Mouse (Mus musculus): ENCODE measurements around the gene Gm42417. TPM values are rescaled to one million over a fixed set of nuclear protein-coding genes. Genes with fewer than 3 reads are reported as not detected.
A peak's percentile ranks its signal among the peaks of the same experiment; 100 is the strongest.
"Not testable (repeated sequence)": the region's sequence is repeated elsewhere in the genome, so short reads cannot be mapped to it uniquely, and the experiment has no call there.

Gene Gm42417
- polyA plus RNA-seq, 1 experiment from 2014 or later = 0.69 TPM

DNA sequence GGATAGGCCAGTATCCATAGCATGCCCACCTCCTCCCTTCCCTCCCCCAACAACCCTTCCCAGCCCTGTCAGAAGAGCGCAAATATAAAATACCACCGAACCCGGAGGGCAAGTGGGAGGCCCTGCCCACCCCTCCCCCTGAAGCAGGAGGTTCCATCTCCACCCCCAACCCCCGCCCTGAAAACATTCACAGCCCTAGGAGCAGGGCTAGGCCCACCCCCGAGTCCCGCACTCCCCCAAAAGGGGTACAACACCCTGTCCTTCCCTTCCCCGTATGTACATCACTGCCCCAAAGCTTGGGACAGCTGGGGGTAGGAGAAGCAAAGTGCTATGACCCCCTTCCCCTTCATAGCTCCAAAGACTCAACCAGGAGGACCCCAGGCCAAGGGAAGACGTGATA, 9.5 kb upstream of the Gm42417 start:
- WGBS = 63% methylated on average over 8 of the region's 8 CpGs
- Histone ChIP-seq H3K27ac (replicated peaks) (no peak overlapping the region), H3K4me1 (peaks cover 47% of the 10 kb centered on the region)

DNA sequence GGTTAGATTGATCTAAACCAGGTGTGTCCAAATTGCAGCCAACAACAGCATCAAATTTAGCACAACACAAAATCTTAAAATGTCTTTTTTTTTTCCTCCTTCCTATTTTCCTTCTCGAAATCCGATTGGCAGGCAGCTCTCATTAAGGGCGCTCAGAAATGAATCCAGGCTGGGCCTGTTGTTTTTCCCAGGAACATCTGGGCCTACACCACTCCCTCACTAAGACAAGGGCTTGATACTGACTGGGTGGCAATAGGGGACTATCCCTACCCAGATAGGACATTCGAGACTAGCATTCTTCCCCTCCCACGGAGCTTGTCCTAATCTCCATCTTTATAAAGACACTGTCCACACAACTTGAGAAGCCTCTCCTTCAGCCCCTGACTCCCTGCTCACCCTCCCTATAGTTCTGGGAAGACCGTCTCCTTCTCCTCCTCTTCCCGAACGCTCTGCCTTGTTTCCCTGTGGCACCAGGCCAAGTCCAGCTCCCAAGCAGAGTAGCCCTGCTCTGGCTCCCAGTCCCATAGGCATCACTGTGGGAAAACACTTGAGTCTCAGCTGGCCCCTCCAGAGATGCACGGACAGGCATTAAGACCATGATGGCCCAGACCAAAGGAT, 8.9 kb upstream of the Gm42417 start:
- H3K36me3 ChIP-seq = peaks cover 52% of the 10 kb centered on the region

More for the DNA sequence above, 9.5 kb upstream of the Gm42417 start:
- DNase-seq (ENCODE audit: low spot score) = no peak
- Histone ChIP-seq H3K27me3 (ENCODE audit: low read depth, poor library complexity, severe bottlenecking) (no peaks in the 10 kb centered on the region), H3K4me3 (peak overlapping the region; percentile 4; the same call in 1 of the 2 replicates), H3K9me3 (replicated peaks) (no peaks in the 10 kb centered on the region), H3K36me3 (peaks cover 58% of the 10 kb centered on the region)

DNA sequence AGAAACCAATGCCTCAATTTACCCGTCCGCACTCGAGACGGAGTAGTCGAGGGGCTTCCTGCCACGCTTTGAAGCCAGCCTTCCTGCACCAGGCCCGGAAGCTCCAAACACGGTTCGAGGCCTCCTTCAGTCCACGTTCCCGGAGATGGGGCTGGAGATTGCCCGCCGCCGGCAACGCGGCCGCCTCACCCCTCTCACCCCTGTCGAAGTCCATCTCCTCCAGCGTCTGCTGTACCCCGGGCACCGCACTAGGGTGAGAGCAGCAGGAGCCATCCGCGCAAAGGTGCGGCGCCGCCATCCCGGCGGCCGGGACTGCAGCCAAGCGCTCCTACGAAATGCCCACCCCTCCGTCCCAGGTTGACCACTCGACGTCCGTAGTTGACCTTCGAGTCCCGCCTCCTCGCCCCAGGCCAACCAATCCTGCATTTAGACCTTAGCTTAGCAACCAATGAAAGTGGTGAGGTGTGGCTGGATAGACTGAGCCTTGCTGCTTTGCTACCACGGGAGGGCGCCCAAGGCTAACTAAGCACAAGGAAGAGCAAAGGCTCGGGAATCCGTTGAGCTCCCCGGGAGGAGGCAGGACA, 7.8 kb upstream of the Gm42417 start, which contains the start of gene Ankrd39:
TSS of gene Ankrd39 (minus strand) at position 558 of the 584 bp plus-strand sequence.
- H3K4me1 ChIP-seq = peaks cover 44% of the 10 kb centered on the region
- under 1% methylated on average over 43 of the region's 43 CpGs for WGBS
- peaks cover 47% of the 10 kb centered on the region for H3K36me3 ChIP-seq
- peak within 1 kb of the TSS; percentile 61 for H3K4me3 ChIP-seq
- no peaks in the 10 kb centered on the region for H3K9me3 ChIP-seq (replicated peaks)
- H3K27ac ChIP-seq (replicated peaks) = peak within 1 kb of the TSS; percentile 84
- DNase-seq (ENCODE audit: low spot score) = peak; percentile 98
- H3K27me3 ChIP-seq (ENCODE audit: low read depth, poor library complexity, severe bottlenecking) = no peaks in the 10 kb centered on the region

More for the DNA sequence above, 8.9 kb upstream of the Gm42417 start:
- H3K27me3 ChIP-seq (ENCODE audit: low read depth, poor library complexity, severe bottlenecking) = no peaks in the 10 kb centered on the region
- 52% methylated on average over 9 of the region's 9 CpGs for WGBS
- no peak for DNase-seq (ENCODE audit: low spot score)
- H3K4me1 ChIP-seq = peaks cover 47% of the 10 kb centered on the region
- H3K27ac ChIP-seq (replicated peaks) = peak overlapping the region; percentile 77; the same call in 1 of the 2 replicates
- no peaks in the 10 kb centered on the region for H3K9me3 ChIP-seq (replicated peaks)
- H3K4me3 ChIP-seq = no peak overlapping the region

DNA sequence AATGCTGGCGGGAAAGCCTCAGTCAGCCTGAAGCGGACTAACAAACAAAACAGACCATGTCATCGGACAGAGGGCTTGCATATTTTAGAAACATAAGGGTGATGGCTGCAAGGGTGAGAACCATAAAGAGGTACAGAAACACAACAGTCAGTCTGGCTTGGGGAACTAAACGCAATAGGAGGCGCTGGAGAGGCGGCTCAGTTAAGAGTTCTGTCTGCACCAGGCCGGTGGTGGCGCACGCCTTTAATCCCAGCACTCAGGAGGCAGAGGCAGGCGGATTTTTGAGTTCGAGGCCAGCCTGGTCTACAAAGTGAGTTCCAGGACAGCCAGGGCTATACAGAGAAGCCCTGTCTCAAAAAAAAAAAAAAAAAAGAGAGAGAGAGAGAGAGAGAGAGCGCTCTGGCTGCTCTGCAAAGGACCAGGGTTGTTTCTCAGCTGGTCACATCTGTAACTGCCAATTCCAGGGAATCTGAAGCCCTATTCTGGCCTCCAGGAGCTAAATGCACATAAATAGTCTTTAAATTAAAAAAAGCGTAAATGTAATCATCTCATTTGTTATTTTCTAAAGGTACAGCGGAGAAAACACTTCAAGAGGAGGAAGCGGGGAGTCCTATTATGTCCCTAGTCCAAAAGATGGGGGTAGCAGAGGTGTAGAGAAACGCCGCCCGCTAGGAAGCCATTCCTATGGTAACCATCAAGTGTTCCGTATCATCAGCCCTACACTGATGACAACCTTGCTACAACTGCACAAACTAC, 6.8 kb upstream of the Gm42417 start:
- peaks cover 44% of the 10 kb centered on the region for H3K4me1 ChIP-seq
- H3K4me3 ChIP-seq = peak overlapping the region; percentile 61
- H3K9me3 ChIP-seq (replicated peaks) = no peaks in the 10 kb centered on the region
- no peaks in the 10 kb centered on the region for H3K27me3 ChIP-seq (ENCODE audit: low read depth, poor library complexity, severe bottlenecking)
- peaks cover 46% of the 10 kb centered on the region for H3K36me3 ChIP-seq
- no peak overlapping the region for H3K27ac ChIP-seq (replicated peaks)
- DNase-seq (ENCODE audit: low spot score) = no peak
- 77% methylated on average over 19 of the region's 19 CpGs for WGBS

DNA sequence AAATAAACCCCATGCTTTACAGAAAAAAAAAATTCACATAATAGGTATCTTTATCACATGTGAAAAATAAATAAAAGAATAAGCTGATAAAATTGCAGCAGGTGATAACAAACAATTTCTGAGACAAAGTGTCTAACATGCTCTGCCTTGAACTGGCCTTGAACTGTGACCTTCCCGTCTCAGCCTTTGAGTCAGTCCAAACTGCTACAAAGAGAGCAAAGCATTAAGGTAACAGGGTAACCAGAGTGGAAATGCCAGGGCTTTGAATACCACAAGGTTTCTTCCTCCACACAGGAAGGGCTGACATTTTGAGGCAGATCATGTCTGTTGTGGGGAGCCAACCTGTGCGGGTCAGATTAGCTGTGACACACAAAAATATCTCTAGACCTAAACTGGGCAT, 6.2 kb upstream of the Gm42417 start:
- 91% methylated on average over 2 of the region's 2 CpGs for WGBS

DNA sequence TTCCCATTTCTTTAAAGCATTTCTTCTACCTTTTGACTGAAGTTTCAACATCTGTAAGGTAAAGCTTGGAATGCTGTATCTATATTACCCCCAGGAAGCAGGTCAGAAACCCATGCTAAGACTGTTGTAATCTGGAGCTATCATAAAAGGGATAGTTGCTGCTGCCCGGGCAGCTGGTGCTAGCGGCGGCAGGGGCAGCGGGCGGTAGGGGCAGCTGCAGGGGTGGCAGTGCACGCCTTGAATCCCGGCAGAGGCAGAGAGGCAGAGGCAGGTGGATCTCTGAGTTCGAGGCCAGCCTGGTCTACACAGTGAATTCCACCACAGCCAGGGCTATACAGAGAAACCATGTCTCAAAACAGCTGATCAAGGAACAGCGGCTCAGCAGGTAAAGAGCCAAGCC, 3.7 kb upstream of the Gm42417 start:
- H3K36me3 ChIP-seq = peaks cover 39% of the 10 kb centered on the region
- no peaks in the 10 kb centered on the region for H3K9me3 ChIP-seq (replicated peaks)
- no peak overlapping the region for H3K27ac ChIP-seq (replicated peaks)
- no peak for DNase-seq (ENCODE audit: low spot score)
- no peak overlapping the region for H3K4me3 ChIP-seq
- H3K27me3 ChIP-seq (ENCODE audit: low read depth, poor library complexity, severe bottlenecking) = no peaks in the 10 kb centered on the region
- WGBS = 95% methylated on average over 9 of the region's 9 CpGs
- H3K4me1 ChIP-seq = peaks cover 21% of the 10 kb centered on the region

More for the DNA sequence above, 6.2 kb upstream of the Gm42417 start:
- Histone ChIP-seq H3K4me3 (no peak overlapping the region), H3K27me3 (ENCODE audit: low read depth, poor library complexity, severe bottlenecking) (no peaks in the 10 kb centered on the region), H3K9me3 (replicated peaks) (no peaks in the 10 kb centered on the region), H3K27ac (replicated peaks) (no peak overlapping the region), H3K36me3 (peaks cover 45% of the 10 kb centered on the region), H3K4me1 (peaks cover 42% of the 10 kb centered on the region)
- no peak for DNase-seq (ENCODE audit: low spot score)

DNA sequence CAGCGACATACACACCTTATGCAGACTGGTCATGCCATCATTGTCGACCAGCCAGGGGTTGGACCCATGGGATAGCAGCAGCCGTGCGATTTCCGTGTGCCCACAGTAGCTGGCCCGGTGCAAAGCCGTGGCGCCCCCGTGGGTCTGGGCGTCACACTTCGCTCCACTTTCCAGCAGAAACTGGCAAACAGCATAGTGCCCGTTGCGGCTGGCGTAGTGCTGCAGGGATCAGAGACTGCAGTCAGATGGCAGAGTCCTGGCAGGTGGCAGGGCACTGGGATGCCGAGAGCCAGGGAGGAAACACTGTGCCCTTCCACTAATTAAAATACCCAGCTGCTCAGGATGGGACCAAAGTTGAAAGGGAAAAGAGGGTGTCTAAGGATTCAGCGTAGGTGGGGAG, 2.6 kb upstream of the Gm42417 start:
- Histone ChIP-seq H3K4me3 (no peak overlapping the region), H3K36me3 (peaks cover 39% of the 10 kb centered on the region), H3K27me3 (ENCODE audit: low read depth, poor library complexity, severe bottlenecking) (no peaks in the 10 kb centered on the region), H3K9me3 (replicated peaks) (no peaks in the 10 kb centered on the region), H3K27ac (replicated peaks) (no peak overlapping the region), H3K4me1 (peaks cover 14% of the 10 kb centered on the region)
- WGBS = 95% methylated on average over 16 of the region's 16 CpGs
- DNase-seq (ENCODE audit: low spot score) = no peak

DNA sequence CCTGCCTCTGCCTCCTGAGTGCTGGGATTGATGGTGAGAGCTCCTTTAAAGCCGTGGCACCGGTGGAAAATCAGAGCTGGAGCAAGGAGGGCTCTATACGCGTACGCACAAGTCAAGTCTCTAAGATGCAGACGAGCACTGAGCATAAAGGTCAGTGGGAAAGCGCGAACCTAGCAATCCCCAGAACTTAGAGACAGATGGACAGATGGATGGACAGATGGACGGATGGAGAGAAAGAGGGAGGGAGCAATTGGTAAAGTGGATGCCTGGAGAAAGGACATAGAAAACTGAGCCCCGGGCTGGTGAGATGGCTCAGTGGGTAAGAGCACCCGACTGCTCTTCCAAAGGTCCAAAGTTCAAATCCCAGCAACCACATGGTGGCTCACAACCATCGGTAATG, 1.6 kb upstream of the Gm42417 start:
- Histone ChIP-seq H3K4me3 (no peak overlapping the region), H3K36me3 (peaks cover 39% of the 10 kb centered on the region), H3K4me1 (peaks cover 4% of the 10 kb centered on the region; the same call in 1 of the 2 replicates), H3K27me3 (ENCODE audit: low read depth, poor library complexity, severe bottlenecking) (no peaks in the 10 kb centered on the region), H3K27ac (replicated peaks) (no peak overlapping the region), H3K9me3 (replicated peaks) (no peaks in the 10 kb centered on the region)
- no peak for DNase-seq (ENCODE audit: low spot score)
- 91% methylated on average over 12 of the region's 12 CpGs for WGBS

DNA sequence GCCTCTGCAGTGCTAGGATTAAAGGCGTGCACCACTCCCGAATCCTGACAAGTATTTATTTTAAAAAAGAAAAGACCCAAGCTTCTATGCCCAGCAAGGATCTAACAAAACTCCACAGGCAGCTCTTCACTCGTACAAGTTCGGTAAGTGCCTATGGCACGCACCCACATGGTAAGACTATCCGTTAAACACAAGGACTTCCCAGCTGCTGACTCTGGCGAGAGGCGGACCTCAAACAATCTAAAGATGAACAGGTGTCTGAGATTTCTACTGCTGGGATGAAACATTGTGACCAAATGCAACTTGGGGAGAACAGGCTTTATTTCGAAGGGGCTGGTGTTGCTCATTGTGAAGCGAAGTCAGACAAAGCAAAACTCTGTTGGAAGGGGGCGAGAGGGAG, 903 bp upstream of the Gm42417 start:
- DNase-seq (ENCODE audit: low spot score) = no peak
- Histone ChIP-seq H3K27me3 (ENCODE audit: low read depth, poor library complexity, severe bottlenecking) (no peaks in the 10 kb centered on the region), H3K4me3 (no peak overlapping the region), H3K9me3 (replicated peaks) (no peaks in the 10 kb centered on the region), H3K4me1 (no peaks in the 10 kb centered on the region), H3K36me3 (peaks cover 39% of the 10 kb centered on the region), H3K27ac (replicated peaks) (no peak overlapping the region)
- WGBS = 90% methylated on average over 11 of the region's 11 CpGs

DNA sequence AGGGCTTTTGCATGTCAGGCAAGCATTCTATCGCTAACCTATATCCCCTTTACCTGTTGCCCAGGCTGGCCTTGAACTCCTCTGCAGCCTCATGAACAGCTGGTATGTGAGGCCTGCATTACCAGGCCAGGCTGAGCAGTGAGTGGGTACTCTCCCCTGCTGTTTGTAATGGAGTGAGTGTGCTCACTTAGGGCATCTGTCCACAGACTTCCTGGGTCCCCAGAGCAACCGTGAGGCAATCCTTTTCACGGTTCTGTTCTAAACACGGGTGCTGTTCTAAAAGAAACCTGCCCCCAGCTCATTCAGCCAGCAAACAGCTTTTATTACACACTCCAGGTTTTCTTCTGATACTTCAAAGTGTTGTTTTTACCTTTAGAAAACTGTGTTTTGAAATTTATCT, 502 bp downstream of the Gm42417 start:
- no peaks in the 10 kb centered on the region for H3K4me1 ChIP-seq
- H3K9me3 ChIP-seq (replicated peaks) = no peaks in the 10 kb centered on the region
- peaks cover 39% of the 10 kb centered on the region for H3K36me3 ChIP-seq
- WGBS = 92% methylated on average over 4 of the region's 4 CpGs
- no peak overlapping the region for H3K27ac ChIP-seq (replicated peaks)
- no peak overlapping the region for H3K4me3 ChIP-seq
- no peak for DNase-seq (ENCODE audit: low spot score)
- H3K27me3 ChIP-seq (ENCODE audit: low read depth, poor library complexity, severe bottlenecking) = no peaks in the 10 kb centered on the region

DNA sequence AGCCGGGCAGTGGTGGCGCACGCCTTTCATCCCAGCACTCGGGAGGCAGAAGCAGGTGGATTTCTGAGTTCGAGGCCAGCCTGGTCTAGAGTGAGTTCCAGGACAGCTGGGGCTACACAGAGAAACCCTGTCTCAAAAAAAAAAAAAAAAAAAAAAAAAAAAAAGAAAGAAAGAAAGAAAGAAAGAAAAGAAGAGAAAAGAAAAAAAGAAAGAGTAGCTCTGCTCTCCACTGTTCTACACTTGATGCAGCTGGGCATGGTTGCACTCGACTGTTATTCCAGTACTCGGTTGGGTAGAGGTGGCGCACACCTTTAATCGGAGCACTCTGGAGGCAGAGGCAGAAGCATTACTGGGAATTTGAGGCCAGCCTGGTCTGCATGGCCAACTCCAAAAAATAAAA, 2.4 kb downstream of the Gm42417 start, which contains the start of gene Ankrd23:
TSS of gene Ankrd23 (minus strand) at position 101 of the 400 bp plus-strand sequence.
- WGBS = 93% methylated on average over 9 of the region's 9 CpGs
- DNase-seq (ENCODE audit: low spot score); H3K4me1 ChIP-seq; H3K27ac ChIP-seq (replicated peaks); H3K9me3 ChIP-seq (replicated peaks); H3K27me3 ChIP-seq (ENCODE audit: low read depth, poor library complexity, severe bottlenecking); H3K4me3 ChIP-seq: not testable (repeated sequence)
- peaks cover 36% of the 10 kb centered on the region for H3K36me3 ChIP-seq

DNA sequence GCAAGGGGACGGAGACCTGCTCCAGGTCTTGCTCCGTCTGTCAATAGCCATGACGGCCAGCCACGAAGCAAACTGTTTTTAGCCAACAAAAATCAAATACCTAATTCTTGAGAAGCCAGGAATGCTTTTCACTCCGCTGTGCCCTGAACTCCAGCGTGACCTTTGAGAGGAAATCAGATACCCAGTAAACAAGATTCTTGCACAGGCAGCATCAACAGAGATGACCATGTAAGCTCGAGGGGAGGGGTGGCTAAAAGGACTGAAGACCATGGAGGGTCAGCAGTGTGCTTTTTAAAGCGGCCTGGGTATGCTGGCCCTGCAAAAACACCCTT, 2.9 kb downstream of the Gm42417 start:
- Histone ChIP-seq H3K4me3 (no peak overlapping the region), H3K9me3 (replicated peaks) (no peaks in the 10 kb centered on the region), H3K36me3 (peaks cover 36% of the 10 kb centered on the region), H3K4me1 (no peaks in the 10 kb centered on the region), H3K27me3 (ENCODE audit: low read depth, poor library complexity, severe bottlenecking) (no peaks in the 10 kb centered on the region), H3K27ac (replicated peaks) (no peak overlapping the region)
- 84% methylated on average over 8 of the region's 8 CpGs for WGBS
- DNase-seq (ENCODE audit: low spot score) = no peak
